Mouse (Mus musculus): ENCODE measurements around the gene Fgd6. TPM values are rescaled to one million over a fixed set of nuclear protein-coding genes. Genes with fewer than 3 reads are reported as not detected.

Fgd6 gene
- polyA plus RNA-seq, 1 experiment from 2014 or later = 2.7 TPM

DNA sequence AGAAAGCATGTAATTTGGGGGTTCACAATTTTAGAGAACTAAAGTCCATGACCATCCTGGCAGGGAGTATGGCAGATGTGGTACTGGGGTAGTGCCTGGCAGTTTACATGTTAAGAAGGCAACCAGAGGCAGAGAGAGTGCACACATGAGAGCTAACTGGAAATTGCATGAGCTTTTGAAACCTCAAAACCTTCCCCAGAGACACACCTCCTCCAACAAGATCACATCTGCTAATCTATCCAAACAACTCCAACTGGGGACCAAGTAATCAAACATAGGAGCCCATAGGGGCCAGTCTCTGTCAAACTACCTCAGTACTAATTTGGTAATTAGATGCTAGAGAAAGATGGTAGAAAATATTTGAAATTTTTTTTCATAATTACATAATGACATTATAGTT lies 118.0 kb downstream of the Fgd6 start:
- Histone ChIP-seq H3K9ac (ENCODE audit: low read length) (no peak overlapping the region), H3K27ac (replicated peaks in 1 of 2; ENCODE audit: control insufficient read depth in 1 of 2, insufficient read depth in 1 of 2, low read depth in 2 of 2, low read length in 2 of 2) (no peak overlapping the region), H3K9me3 (ENCODE audit: control insufficient read depth, low read length) (no peaks in the 10 kb centered on the region), H3K4me3 (ENCODE audit: control insufficient read depth in 1 of 2, insufficient read depth in 1 of 2, low read depth in 1 of 2, low read length in 2 of 2) (no peak overlapping the region), H3K27me3 (ENCODE audit: control insufficient read depth, insufficient read depth, low read length) (no peaks in the 10 kb centered on the region), H3K36me3 (ENCODE audit: control insufficient read depth, insufficient read depth, low read length) (peaks cover 17% of the 10 kb centered on the region), H3K4me2 (ENCODE audit: low read length) (no peak overlapping the region), H3K4me1 (ENCODE audit: control insufficient read depth in 2 of 2, insufficient read depth in 2 of 2, low read length in 2 of 2) (peaks cover 0 to 7% of the 10 kb centered on the region in 2 experiments; a peak in 1 of 4 replicates)
- ATAC-seq (ENCODE audit: insufficient number of reproducible peaks, insufficient read depth, low FRiP score, low read depth) = no peak

DNA sequence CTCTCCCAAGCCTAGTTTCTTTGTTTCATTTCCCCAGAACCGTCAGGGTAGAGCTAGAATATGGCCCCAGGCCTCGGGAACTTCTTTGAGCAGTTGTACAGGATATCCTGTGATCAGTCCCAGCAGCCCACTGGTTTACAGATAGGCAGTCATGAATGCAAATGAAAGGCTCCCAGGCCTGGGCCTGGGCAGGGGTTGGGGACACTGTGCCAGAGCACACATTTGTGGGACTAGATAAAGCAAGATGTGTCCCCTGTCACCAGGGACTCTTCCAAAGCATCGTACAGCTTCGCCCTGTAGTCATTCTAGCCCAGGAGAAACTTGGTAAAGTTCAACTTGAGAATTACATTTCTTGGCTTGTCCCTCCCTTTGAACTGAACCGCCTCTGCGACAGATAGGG lies 123.2 kb downstream of the Fgd6 start:
- no peaks in the 10 kb centered on the region for H3K27me3 ChIP-seq (ENCODE audit: control insufficient read depth, insufficient read depth, low read length)
- H3K9ac ChIP-seq (ENCODE audit: low read length) = no peak overlapping the region
- H3K27ac ChIP-seq (replicated peaks in 1 of 2; ENCODE audit: control insufficient read depth in 1 of 2, insufficient read depth in 1 of 2, low read depth in 2 of 2, low read length in 2 of 2) = no peak overlapping the region
- WGBS = 84% methylated on average over 6 of the region's 6 CpGs
- H3K4me3 ChIP-seq (ENCODE audit: control insufficient read depth in 1 of 2, insufficient read depth in 1 of 2, low read depth in 1 of 2, low read length in 2 of 2) = no peak overlapping the region
- H3K4me1 ChIP-seq (ENCODE audit: control insufficient read depth in 2 of 2, insufficient read depth in 2 of 2, low read length in 2 of 2) = no peaks in the 10 kb centered on the region
- H3K9me3 ChIP-seq (ENCODE audit: control insufficient read depth, low read length) = no peaks in the 10 kb centered on the region
- H3K36me3 ChIP-seq (ENCODE audit: control insufficient read depth, insufficient read depth, low read length) = peaks cover 46% of the 10 kb centered on the region
- ATAC-seq (ENCODE audit: insufficient number of reproducible peaks, insufficient read depth, low FRiP score, low read depth) = no peak
- no peak overlapping the region for H3K4me2 ChIP-seq (ENCODE audit: low read length)

DNA sequence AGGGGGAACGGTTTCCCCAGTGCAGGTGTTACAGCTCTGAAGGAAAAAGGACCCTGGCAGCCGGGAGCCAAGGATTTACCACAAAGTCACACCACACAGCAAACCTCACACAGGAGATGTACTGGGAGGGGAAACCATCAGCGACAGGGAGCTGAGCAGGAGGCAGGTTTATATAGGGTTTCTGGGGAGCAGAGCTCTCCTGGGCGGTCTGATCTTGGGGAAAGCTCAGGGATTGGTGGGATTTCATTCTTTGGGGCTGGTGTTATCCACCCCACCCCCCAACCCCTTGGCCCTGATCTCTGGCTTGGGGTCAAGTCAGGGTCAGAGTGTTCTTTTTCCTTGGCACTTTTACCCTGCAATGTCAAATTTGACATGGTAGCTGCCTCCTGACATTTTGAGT lies 123.6 kb downstream of the Fgd6 start:
- Histone ChIP-seq H3K4me3 (ENCODE audit: control insufficient read depth in 1 of 2, insufficient read depth in 1 of 2, low read depth in 1 of 2, low read length in 2 of 2) (no peak overlapping the region), H3K27me3 (ENCODE audit: control insufficient read depth, insufficient read depth, low read length) (no peaks in the 10 kb centered on the region), H3K4me1 (ENCODE audit: control insufficient read depth in 2 of 2, insufficient read depth in 2 of 2, low read length in 2 of 2) (no peaks in the 10 kb centered on the region), H3K9me3 (ENCODE audit: control insufficient read depth, low read length) (no peaks in the 10 kb centered on the region), H3K4me2 (ENCODE audit: low read length) (no peak overlapping the region), H3K27ac (replicated peaks in 1 of 2; ENCODE audit: control insufficient read depth in 1 of 2, insufficient read depth in 1 of 2, low read depth in 2 of 2, low read length in 2 of 2) (no peak overlapping the region), H3K36me3 (ENCODE audit: control insufficient read depth, insufficient read depth, low read length) (peaks cover 50% of the 10 kb centered on the region), H3K9ac (ENCODE audit: low read length) (no peak overlapping the region)
- WGBS = 88% methylated on average over 4 of the region's 4 CpGs
- ATAC-seq (ENCODE audit: insufficient number of reproducible peaks, insufficient read depth, low FRiP score, low read depth) = no peak

DNA sequence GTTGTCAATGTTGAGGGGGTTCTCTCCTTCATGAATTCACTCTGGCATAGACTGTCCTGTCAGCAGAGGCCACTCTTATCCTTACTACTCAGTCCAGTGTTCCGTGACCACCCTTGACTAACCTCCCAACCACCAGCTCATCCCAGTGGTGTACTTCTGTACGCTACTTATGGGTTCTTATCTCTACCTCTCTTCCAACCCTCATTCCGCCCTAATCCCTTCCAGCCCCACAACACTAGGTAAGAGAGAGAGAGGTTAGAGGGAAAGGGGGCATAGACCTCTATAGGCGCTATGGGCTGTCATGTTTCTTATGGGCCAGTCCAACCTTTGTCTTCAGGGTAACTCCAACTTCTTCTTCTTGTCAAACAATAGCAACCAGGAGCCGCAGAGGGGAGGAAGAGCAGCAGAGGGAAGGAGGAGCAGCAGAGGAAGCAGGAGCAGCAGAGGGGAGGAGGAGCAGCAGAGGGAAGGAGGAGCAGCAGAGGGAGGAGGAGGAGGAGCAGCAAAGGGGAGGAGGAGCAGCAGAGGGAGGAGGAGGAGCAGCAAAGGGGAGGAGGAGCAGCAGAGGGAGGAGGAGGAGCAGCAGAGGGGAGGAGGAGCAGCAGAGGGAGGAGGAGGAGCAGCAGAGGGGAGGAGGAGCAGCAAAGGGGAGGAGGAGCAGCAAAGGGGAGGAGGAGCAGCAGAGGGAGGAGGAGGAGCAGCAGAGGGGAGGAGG lies 125.4 kb downstream of the Fgd6 start:
- 70% methylated on average over 5 of the region's 5 CpGs for WGBS
- Histone ChIP-seq H3K36me3 (ENCODE audit: control insufficient read depth, insufficient read depth, low read length) (peaks cover 65% of the 10 kb centered on the region), H3K9me3 (ENCODE audit: control insufficient read depth, low read length) (no peaks in the 10 kb centered on the region), H3K27me3 (ENCODE audit: control insufficient read depth, insufficient read depth, low read length) (no peaks in the 10 kb centered on the region), H3K27ac (replicated peaks in 1 of 2; ENCODE audit: control insufficient read depth in 1 of 2, insufficient read depth in 1 of 2, low read depth in 2 of 2, low read length in 2 of 2) (no peak overlapping the region), H3K4me1 (ENCODE audit: control insufficient read depth in 2 of 2, insufficient read depth in 2 of 2, low read length in 2 of 2) (no peaks in the 10 kb centered on the region), H3K4me2 (ENCODE audit: low read length) (no peak overlapping the region), H3K9ac (ENCODE audit: low read length) (no peak overlapping the region), H3K4me3 (ENCODE audit: control insufficient read depth in 1 of 2, insufficient read depth in 1 of 2, low read depth in 1 of 2, low read length in 2 of 2) (no peak overlapping the region)
- no peak for ATAC-seq (ENCODE audit: insufficient number of reproducible peaks, insufficient read depth, low FRiP score, low read depth)

DNA sequence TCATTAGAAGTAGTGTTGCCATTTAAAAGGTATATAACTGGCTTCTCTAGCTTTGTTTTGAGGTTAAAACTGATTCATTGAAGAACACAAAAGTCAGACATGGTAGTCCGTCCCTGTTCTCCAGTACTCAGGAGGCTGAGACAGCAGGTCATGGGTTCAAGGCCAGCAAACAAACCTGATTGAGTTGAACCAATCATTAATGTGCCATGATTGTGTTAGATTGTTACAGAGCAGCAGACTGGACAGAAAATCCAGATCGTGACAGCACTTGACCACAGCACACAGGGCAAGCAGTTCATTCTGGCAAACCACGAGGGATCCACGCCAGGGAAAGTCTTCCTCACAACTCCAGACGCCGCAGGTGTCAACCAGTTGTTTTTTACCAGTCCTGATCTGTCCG lies 126.2 kb downstream of the Fgd6 start:
- Histone ChIP-seq H3K27ac (replicated peaks in 1 of 2; ENCODE audit: control insufficient read depth in 1 of 2, insufficient read depth in 1 of 2, low read depth in 2 of 2, low read length in 2 of 2) (no peak overlapping the region), H3K4me1 (ENCODE audit: control insufficient read depth in 2 of 2, insufficient read depth in 2 of 2, low read length in 2 of 2) (no peaks in the 10 kb centered on the region), H3K27me3 (ENCODE audit: control insufficient read depth, insufficient read depth, low read length) (no peaks in the 10 kb centered on the region), H3K36me3 (ENCODE audit: control insufficient read depth, insufficient read depth, low read length) (peaks cover 71% of the 10 kb centered on the region), H3K9me3 (ENCODE audit: control insufficient read depth, low read length) (no peaks in the 10 kb centered on the region), H3K9ac (ENCODE audit: low read length) (no peak overlapping the region), H3K4me2 (ENCODE audit: low read length) (no peak overlapping the region), H3K4me3 (ENCODE audit: control insufficient read depth in 1 of 2, insufficient read depth in 1 of 2, low read depth in 1 of 2, low read length in 2 of 2) (no peak overlapping the region)
- no peak for ATAC-seq (ENCODE audit: insufficient number of reproducible peaks, insufficient read depth, low FRiP score, low read depth)
- 92% methylated on average over 7 of the region's 7 CpGs for whole genome bisulfite sequencing

DNA sequence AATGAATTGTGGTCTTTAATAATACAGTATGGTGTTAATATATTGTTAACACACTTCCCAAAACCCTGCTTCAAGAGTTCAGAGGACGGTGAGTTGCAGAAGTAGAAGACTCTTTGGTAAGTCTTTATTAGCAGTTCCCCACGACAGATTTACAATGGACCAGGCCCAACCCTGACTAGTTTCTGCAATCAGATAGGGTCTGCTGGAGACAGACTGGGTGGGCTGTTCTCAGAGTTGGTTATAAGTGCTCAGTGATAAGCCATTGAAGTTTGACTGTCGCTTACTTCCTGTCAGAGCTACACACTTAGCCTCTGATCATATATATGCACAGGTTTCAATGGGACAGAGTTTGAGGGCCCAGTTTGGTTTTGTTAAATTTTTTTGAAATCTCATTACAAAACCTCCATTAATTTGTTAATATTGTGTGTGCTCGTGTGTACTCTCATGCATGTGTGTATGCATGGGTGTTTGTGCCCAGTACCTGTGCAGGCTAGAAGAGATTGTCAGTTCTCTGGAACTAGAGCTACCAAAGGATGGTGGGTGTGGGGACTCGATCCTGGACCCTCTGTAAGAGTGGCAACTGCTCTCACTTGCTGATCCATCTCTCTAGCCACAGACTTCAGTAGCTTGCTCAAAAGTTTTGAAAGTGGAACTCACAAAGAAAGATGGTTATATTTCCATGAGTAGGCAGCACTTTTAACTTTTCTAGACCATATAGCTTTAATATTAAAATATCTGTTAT lies 128.5 kb downstream of the Fgd6 start:
- H3K4me1 ChIP-seq (ENCODE audit: control insufficient read depth in 2 of 2, insufficient read depth in 2 of 2, low read length in 2 of 2) = no peaks in the 10 kb centered on the region
- no peak overlapping the region for H3K9ac ChIP-seq (ENCODE audit: low read length)
- no peak for ATAC-seq (ENCODE audit: insufficient number of reproducible peaks, insufficient read depth, low FRiP score, low read depth)
- no peaks in the 10 kb centered on the region for H3K27me3 ChIP-seq (ENCODE audit: control insufficient read depth, insufficient read depth, low read length)
- no peak overlapping the region for H3K4me2 ChIP-seq (ENCODE audit: low read length)
- WGBS = 69% methylated on average over 5 of the region's 5 CpGs
- H3K9me3 ChIP-seq (ENCODE audit: control insufficient read depth, low read length) = no peaks in the 10 kb centered on the region
- peaks cover 74% of the 10 kb centered on the region for H3K36me3 ChIP-seq (ENCODE audit: control insufficient read depth, insufficient read depth, low read length)
- H3K27ac ChIP-seq (replicated peaks in 1 of 2; ENCODE audit: control insufficient read depth in 1 of 2, insufficient read depth in 1 of 2, low read depth in 2 of 2, low read length in 2 of 2) = no peak overlapping the region
- no peak overlapping the region for H3K4me3 ChIP-seq (ENCODE audit: control insufficient read depth in 1 of 2, insufficient read depth in 1 of 2, low read depth in 1 of 2, low read length in 2 of 2)

DNA sequence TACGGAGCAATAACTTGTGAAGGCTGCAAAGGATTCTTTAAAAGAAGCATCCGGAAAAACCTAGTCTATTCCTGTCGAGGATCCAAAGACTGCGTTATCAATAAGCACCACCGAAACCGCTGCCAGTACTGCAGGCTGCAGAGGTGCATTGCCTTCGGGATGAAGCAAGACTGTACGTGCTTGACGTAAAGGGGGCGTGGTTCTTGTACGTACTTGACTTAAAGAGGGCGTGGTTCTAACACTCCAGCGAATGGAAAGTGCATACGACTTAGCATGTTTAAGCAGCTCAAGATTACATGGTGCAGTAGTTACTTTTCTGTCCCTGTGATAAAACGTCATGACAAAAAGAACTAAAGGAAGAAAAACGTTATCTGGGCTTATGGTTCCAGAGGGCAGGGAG lies 129.6 kb downstream of the Fgd6 start:
- peaks cover 80% of the 10 kb centered on the region for H3K36me3 ChIP-seq (ENCODE audit: control insufficient read depth, insufficient read depth, low read length)
- H3K9ac ChIP-seq (ENCODE audit: low read length) = no peak overlapping the region
- no peak overlapping the region for H3K27ac ChIP-seq (replicated peaks in 1 of 2; ENCODE audit: control insufficient read depth in 1 of 2, insufficient read depth in 1 of 2, low read depth in 2 of 2, low read length in 2 of 2)
- H3K4me3 ChIP-seq (ENCODE audit: control insufficient read depth in 1 of 2, insufficient read depth in 1 of 2, low read depth in 1 of 2, low read length in 2 of 2) = no peak overlapping the region
- no peaks in the 10 kb centered on the region for H3K4me1 ChIP-seq (ENCODE audit: control insufficient read depth in 2 of 2, insufficient read depth in 2 of 2, low read length in 2 of 2)
- no peak overlapping the region for H3K4me2 ChIP-seq (ENCODE audit: low read length)
- 82% methylated on average over 16 of the region's 16 CpGs for WGBS
- no peak for ATAC-seq (ENCODE audit: insufficient number of reproducible peaks, insufficient read depth, low FRiP score, low read depth)
- H3K27me3 ChIP-seq (ENCODE audit: control insufficient read depth, insufficient read depth, low read length) = no peaks in the 10 kb centered on the region
- H3K9me3 ChIP-seq (ENCODE audit: control insufficient read depth, low read length) = no peaks in the 10 kb centered on the region

All from heart, embryonic 14.5 days (tissue).